Mouse (Mus musculus) cortical plate, adult 2 months (tissue): ENCODE results near the gene Apoc3.

Source experiments
- CTCF ChIP-seq: fragments of 200-500 bp; IDR thresholded peaks from 2 replicates; pipeline ENCODE4 v1.5.1; 2011; ENCODE audit warnings: mild to moderate bottlenecking, control low read depth, low read length; ENCODE audit not compliant: insufficient read depth; ENCODE audit errors: extremely low read depth
- POLR2A ChIP-seq: fragments of 200-500 bp; IDR thresholded peaks from 2 replicates; pipeline ENCODE4 v1.6.1; 2011; ENCODE audit warnings: mild to moderate bottlenecking, low read length, control low read depth; ENCODE audit not compliant: insufficient read depth; ENCODE audit errors: extremely low read depth

DNA sequence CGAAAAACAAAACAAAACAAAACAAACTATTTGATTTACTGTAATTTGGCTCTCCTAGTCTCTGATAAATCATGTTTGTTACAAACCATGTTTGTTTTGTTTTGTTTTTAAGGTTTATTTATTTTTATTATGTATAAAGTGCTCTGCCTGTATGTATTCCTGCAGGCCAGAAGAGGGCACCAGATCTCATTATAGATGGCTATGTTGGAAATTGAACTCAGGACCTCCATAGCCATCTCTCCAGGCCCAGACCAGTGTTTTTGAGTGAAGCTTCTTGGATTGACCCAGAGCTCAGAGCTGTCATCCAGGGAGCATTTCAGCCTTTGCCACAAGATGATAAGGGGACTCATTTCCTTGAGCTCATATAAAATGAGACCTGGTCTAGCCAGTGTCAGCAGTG is 49.0 kb downstream of the Apoc3 start:
- TF ChIP-seq CTCF (no peak), POLR2A (no peak)
